Mouse (Mus musculus) neural tube, embryonic 11.5 days (tissue): ENCODE results near the gene Abtb2. TPM values are rescaled to one million over a fixed set of nuclear protein-coding genes. Genes with fewer than 3 reads are reported as not detected.

Experiments
- ATAC-seq: fragments of 200-750 bp; cut with Nextera tagmentation; 2 replicates; pipeline ENCODE4 v1.8.0; 2017; ENCODE audit warnings: moderate number of reproducible peaks, mild to moderate bottlenecking, moderate TSS enrichment, moderate library complexity; ENCODE audit not compliant: insufficient read depth, low FRiP score, low TSS enrichment
- DNase-seq: peaks from one replicate; pipeline ENCODE4 v3.0.0-alpha.2; 2015; ENCODE audit warnings: low spot score
- H3K27ac ChIP-seq: fragments of 300-500 bp; sonication (generic); 2 replicates; pipeline ENCODE4 v1.5.1; 2014; ENCODE audit warnings: low read depth, mild to moderate bottlenecking, low read length
- H3K27me3 ChIP-seq: fragments of 300-500 bp; sonication (generic); 2 replicates; pipeline ENCODE4 v1.6.1; 2014; ENCODE audit warnings: mild to moderate bottlenecking, low read length, mixed read lengths; ENCODE audit not compliant: control insufficient read depth, insufficient read depth
- H3K36me3 ChIP-seq: fragments of 300-500 bp; sonication (generic); 2 replicates; pipeline ENCODE4 v1.6.1; 2014; ENCODE audit warnings: mild to moderate bottlenecking, low read length, moderate library complexity, mixed read lengths; ENCODE audit not compliant: control insufficient read depth, insufficient read depth
- H3K4me1 ChIP-seq: fragments of 300-500 bp; sonication (generic); 2 replicates; pipeline ENCODE4 v1.6.1; 2014; ENCODE audit warnings: low read length, mixed read lengths; ENCODE audit not compliant: control insufficient read depth, insufficient read depth
- H3K4me2 ChIP-seq: fragments of 300-500 bp; sonication (generic); 2 replicates; pipeline ENCODE4 v1.6.1; 2014; ENCODE audit warnings: low read depth, mild to moderate bottlenecking, moderate library complexity
- H3K4me3 ChIP-seq: fragments of 300-500 bp; sonication (generic); 2 replicates; pipeline ENCODE4 v1.5.1; 2014; ENCODE audit warnings: low read depth, low read length
- H3K9ac ChIP-seq: fragments of 300-500 bp; sonication (generic); 2 replicates; pipeline ENCODE4 v1.6.1; 2014; ENCODE audit warnings: mild to moderate bottlenecking, low read length
- H3K9me3 ChIP-seq: fragments of 300-500 bp; sonication (generic); 2 replicates; pipeline ENCODE4 v1.6.1; 2016; ENCODE audit warnings: low read length; ENCODE audit not compliant: control insufficient read depth
- WGBS: fragments of 180-500 bp; shearing (Covaris S2); extraction: QIAGEN DNeasy Blood & Tissue Kit; methylation state at CpG from one replicate; pipeline ENCODE4 v1.1.7; 2014; 5-methylcytosine and 5-hydroxymethylcytosine counted together
- polyA plus RNA-seq: library from polyadenylated mRNA; unstranded; fragments of >200 nt; fragmentation: Nextera tagmentation; extraction: Ambion mirVana; gene quantifications from 2 replicates; pipeline ENCODE4 v1.2.1, GENCODE M21; 2014

Gene Abtb2
- polyA plus RNA-seq, 1 experiment from 2014 or later: 15.6 TPM

DNA sequence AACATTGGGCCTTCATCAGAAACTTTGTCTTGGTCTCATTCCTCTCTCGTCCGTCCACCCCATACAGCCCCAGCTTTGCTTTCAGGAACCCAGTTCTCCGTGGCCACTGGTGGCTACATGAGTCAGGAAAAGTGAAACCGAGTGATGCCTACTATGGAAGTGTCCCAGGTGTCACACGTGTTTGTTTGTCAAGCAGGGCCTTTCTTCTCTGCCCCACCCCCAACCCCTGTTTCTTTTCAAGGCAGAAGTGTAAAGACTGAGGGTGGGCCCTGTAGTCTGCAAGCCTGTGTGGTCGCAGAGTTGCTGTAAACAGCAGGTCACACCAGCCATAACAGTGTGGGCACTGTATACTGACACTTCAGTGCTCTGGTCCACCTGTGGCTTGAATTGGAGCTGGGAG, 98.2 kb downstream of the Abtb2 start:
- Histone ChIP-seq H3K4me2 (no peak overlapping the region), H3K27me3 (no peaks in the 10 kb centered on the region), H3K4me1 (peaks cover 18% of the 10 kb centered on the region; the same call in 1 of the 2 replicates), H3K27ac (no peak overlapping the region), H3K4me3 (no peak overlapping the region), H3K9me3 (no peaks in the 10 kb centered on the region), H3K36me3 (no peaks in the 10 kb centered on the region), H3K9ac (no peak overlapping the region)
- ATAC-seq: no peak
- no peak for DNase-seq
- 69% methylated on average over 6 of the region's 6 CpGs for WGBS

DNA sequence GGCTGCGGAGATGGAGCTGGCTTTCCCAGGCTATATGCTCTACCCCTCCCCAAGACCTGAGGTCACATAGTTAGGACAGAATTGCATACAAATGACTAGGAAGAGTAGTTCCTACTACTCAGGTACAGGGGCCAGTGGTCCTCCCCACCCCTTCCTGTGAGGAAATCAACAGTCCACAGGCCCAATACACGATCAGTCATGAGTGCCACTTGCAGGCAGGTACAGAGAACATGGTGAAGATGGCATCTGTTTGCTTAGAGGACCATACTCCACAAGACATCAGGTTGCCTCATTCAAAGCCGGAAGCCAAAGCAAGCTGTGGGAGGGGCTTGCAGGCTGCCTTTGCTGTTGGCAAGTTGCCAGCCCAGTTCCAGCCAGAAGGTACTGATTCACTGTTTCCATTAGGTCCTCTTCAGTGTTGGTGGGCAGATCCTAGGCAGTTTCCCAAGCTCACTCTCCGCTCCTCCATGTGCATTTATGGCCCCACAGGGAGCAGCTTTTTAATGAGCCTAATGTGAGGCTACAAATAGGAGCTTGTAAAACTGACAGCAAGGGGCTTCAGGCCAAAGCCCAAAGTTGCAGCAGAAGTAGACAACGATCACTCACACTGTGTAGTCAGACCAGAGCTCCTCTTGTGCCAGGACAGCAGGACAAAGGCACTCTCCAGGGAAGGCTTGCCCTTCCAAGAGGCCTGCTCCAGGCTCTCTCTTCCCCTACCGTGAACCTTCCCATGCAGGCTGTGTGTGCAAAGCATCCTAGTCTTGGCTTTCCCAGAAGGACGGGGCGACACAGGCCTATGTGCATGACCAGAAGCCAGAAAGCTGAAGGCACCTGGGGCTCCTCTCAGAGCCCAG, 102.1 kb downstream of the Abtb2 start:
- Histone ChIP-seq H3K27ac (0 out of 2 replicates have a peak overlapping the region, but pooled peaks have one; percentile 27), H3K4me1 (0 out of 2 replicates have a peak, but pooled peaks cover 6% of the 10 kb centered on the region), H3K4me2 (no peak overlapping the region), H3K9me3 (no peaks in the 10 kb centered on the region), H3K27me3 (no peaks in the 10 kb centered on the region), H3K4me3 (no peak overlapping the region), H3K9ac (no peak overlapping the region), H3K36me3 (no peaks in the 10 kb centered on the region)
- ATAC-seq (peak; percentile 58; the same call in 1 of the 2 replicates), DNase-seq (peak; percentile 54)
- 53% methylated on average over 8 of the region's 8 CpGs for WGBS

DNA sequence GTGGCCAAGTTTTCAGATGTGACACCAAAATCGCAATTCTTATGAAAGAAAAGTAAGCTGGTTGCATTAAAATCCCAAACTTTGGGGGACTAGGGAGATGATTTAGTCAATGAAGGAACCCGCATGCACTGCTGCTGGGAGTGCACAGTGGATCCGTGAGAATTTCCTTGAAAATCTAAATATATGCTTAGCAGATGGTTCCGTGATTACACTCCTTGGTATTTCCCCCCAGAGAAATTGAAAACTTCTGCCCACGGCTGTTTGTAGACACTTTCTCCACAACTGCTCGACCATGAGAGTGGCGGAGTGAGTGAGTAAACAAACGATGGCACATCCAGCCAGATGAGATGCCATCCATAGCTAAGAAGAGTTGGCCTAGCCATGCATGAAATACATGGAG, 102.8 kb downstream of the Abtb2 start:
- Histone ChIP-seq H3K4me3 (no peak overlapping the region), H3K36me3 (no peaks in the 10 kb centered on the region), H3K27me3 (no peaks in the 10 kb centered on the region), H3K9ac (no peak overlapping the region), H3K4me1 (0 out of 2 replicates have a peak, but pooled peaks cover 6% of the 10 kb centered on the region), H3K9me3 (no peaks in the 10 kb centered on the region), H3K27ac (no peak overlapping the region), H3K4me2 (no peak overlapping the region)
- no peak for ATAC-seq
- no peak for DNase-seq
- WGBS: 83% methylated on average over 8 of the region's 8 CpGs

DNA sequence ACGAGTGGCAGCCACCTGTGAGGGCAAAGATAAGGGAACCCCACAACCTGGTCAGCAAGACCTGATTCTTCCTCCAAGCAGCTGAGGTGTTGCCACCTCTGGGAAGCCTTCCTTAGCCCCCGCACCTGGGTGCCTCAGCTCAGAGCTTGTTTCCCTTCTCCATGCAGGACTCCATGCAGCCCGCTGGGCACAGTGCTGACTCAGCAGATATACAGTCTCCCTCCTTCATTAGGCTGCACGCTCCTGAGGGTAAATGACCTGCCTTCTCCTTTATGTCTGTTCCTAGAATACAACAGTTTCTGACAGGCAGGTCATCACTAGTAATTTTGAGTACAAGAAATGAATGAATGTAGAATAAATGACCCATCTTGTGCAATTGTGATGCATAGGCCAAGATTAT, 103.5 kb downstream of the Abtb2 start:
- 0 out of 2 replicates have a peak, but pooled peaks cover 6% of the 10 kb centered on the region for H3K4me1 ChIP-seq
- H3K27me3 ChIP-seq: no peaks in the 10 kb centered on the region
- no peak overlapping the region for H3K9ac ChIP-seq
- 93% methylated on average over 4 of the region's 4 CpGs for WGBS
- DNase-seq (no peak), ATAC-seq (no peak)
- H3K4me3 ChIP-seq: no peak overlapping the region
- no peak overlapping the region for H3K4me2 ChIP-seq
- H3K9me3 ChIP-seq: no peaks in the 10 kb centered on the region
- no peaks in the 10 kb centered on the region for H3K36me3 ChIP-seq
- no peak overlapping the region for H3K27ac ChIP-seq

DNA sequence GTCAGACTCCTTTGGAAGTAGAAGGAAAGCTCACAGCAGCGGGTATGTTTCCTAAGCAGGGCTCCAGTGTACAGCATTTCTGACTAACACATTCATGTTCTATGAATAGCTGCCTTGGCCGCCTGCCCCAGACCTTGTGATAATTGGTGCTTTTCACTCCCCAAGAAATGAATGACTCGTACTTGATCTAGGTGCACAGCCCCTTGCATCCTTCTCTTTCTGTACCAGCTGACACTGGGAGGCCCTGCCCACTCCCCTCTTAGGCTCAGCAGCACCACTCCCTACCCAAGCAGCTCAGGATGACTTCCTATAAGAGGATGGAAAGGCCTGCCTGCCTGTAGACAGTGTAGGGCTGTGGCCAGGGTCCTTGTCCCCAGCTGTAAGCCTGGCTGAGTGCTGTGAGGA, 104.2 kb downstream of the Abtb2 start:
- no peak overlapping the region for H3K27ac ChIP-seq
- ATAC-seq (no peak), DNase-seq (no peak)
- H3K9ac ChIP-seq: no peak overlapping the region
- no peak overlapping the region for H3K4me3 ChIP-seq
- no peaks in the 10 kb centered on the region for H3K27me3 ChIP-seq
- no peaks in the 10 kb centered on the region for H3K9me3 ChIP-seq
- 77% methylated on average over 3 of the region's 3 CpGs for WGBS
- H3K4me2 ChIP-seq: no peak overlapping the region
- H3K4me1 ChIP-seq: 0 out of 2 replicates have a peak, but pooled peaks cover 6% of the 10 kb centered on the region
- no peaks in the 10 kb centered on the region for H3K36me3 ChIP-seq

DNA sequence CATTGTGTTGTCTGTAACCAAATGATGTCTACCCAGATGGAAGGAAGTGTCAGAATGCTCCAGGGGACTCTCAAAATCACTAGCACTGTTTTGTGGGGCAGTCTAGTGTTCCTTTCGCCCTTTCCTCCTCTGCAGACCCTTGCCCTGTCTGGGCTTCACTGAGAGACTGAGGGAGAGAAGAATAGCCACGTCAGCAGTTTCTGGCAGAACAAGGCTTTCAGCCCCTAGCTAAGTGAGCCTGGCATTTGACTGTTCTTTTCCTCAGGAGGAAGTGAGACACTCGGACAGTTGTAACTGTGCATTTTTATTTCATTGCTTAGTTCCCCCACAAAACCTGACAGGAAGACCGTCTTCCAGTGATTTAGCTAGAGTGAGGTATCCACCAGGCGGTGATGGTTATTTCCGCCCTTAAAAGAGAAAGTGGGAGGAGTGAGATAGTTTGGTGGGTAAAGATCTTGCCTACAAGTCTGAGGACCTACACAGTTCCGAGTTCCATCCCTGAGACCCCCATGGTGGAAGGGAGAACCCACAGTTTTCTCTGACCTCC, 106.5 kb downstream of the Abtb2 start:
- Histone ChIP-seq H3K27me3 (no peaks in the 10 kb centered on the region), H3K4me1 (peaks cover 12% of the 10 kb centered on the region; the same call in 1 of the 2 replicates), H3K9me3 (no peaks in the 10 kb centered on the region), H3K27ac (no peak overlapping the region), H3K4me2 (no peak overlapping the region), H3K36me3 (no peaks in the 10 kb centered on the region), H3K9ac (no peak overlapping the region), H3K4me3 (no peak overlapping the region)
- WGBS: 79% methylated on average over 7 of the region's 7 CpGs
- ATAC-seq (no peak), DNase-seq (no peak)

DNA sequence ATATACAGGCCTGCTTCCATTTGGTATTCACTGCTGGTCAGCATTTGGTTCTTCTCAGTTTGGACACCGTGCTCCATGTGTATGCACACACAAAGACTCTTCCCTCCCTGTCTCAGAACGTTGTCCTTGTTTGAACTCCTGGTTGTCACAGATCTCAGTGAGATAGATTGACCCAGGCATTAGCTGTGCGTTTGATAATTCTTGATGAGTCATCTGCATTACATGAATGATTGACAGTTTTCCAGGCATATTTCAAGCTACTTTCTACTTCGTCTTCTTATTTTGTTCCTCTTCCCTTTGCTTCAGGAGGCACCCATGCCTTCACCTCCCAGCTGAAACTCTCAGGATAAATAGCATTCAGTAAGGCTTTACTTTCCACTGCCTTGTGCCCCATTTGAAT, 107.5 kb downstream of the Abtb2 start:
- Histone ChIP-seq H3K4me3 (no peak overlapping the region), H3K9me3 (no peaks in the 10 kb centered on the region), H3K9ac (no peak overlapping the region), H3K27ac (no peak overlapping the region), H3K27me3 (no peaks in the 10 kb centered on the region), H3K4me2 (no peak overlapping the region), H3K4me1 (peaks cover 12% of the 10 kb centered on the region; the same call in 1 of the 2 replicates), H3K36me3 (no peaks in the 10 kb centered on the region)
- WGBS: 93% methylated on average over 4 of the region's 4 CpGs
- ATAC-seq: no peak
- DNase-seq: no peak

DNA sequence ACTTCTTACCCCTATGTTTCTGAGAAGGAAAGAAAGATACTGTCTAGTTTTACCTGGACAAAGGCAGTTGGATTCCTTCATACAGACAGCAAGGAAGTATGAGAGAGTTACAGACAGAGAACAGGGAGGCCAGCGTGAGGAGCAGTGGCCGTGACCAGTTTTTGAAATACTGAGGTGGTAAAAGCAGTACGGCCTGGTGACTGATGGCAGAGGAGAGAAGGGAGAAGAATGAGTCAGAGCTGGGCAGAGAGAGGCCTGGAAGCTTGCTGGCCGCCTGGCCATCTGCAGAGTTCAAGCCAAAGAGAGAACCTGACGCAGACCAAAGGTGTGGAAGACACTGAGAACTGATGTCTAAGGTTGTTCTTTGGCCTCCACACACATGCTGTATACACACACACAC, 109.3 kb downstream of the Abtb2 start:
- no peak overlapping the region for H3K4me2 ChIP-seq

DNA sequence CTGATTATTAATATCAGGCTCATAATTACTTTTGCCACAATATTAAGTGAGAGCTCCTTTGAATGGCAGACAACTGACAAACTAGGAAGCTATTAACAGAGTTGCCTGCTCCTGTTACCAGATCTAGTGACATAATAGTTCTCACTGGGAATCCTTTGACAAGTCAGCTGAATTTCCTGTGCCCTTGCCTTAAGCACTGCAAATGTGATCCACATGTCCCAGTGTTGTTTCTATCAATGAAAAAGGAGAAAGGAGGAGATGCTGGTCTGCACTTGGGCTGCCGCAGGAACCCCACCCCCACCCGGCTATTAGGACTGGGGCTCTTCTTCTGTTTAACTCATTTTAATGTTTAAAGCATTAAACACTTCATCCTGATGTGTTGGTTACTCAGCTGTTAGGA, 110.7 kb downstream of the Abtb2 start:
- Histone ChIP-seq H3K4me3 (no peak overlapping the region), H3K9me3 (no peaks in the 10 kb centered on the region), H3K36me3 (no peaks in the 10 kb centered on the region), H3K4me1 (peaks cover 10% of the 10 kb centered on the region; the same call in 1 of the 2 replicates), H3K4me2 (no peak overlapping the region), H3K27ac (no peak overlapping the region), H3K27me3 (no peaks in the 10 kb centered on the region), H3K9ac (no peak overlapping the region)
- ATAC-seq: no peak
- WGBS: 59% methylated on average over 2 of the region's 2 CpGs
- no peak for DNase-seq

More for the DNA sequence above, 109.3 kb downstream of the Abtb2 start:
- no peak overlapping the region for H3K4me3 ChIP-seq
- H3K36me3 ChIP-seq: no peaks in the 10 kb centered on the region
- H3K27ac ChIP-seq: no peak overlapping the region
- DNase-seq (no peak), ATAC-seq (no peak)
- WGBS: 89% methylated on average over 5 of the region's 5 CpGs
- H3K4me1 ChIP-seq: peaks cover 10% of the 10 kb centered on the region; the same call in 1 of the 2 replicates
- no peaks in the 10 kb centered on the region for H3K27me3 ChIP-seq
- no peaks in the 10 kb centered on the region for H3K9me3 ChIP-seq
- no peak overlapping the region for H3K9ac ChIP-seq
